Mouse (Mus musculus) cortical plate, adult 2 months (tissue): ENCODE results near the gene Slc13a4.

ENCODE experiments used
- CTCF ChIP-seq: fragments of 200-500 bp; IDR thresholded peaks from 2 replicates; pipeline ENCODE4 v1.5.1; 2011; ENCODE audit warnings: mild to moderate bottlenecking, control low read depth, low read length; ENCODE audit not compliant: insufficient read depth; ENCODE audit errors: extremely low read depth
- POLR2A ChIP-seq: fragments of 200-500 bp; IDR thresholded peaks from 2 replicates; pipeline ENCODE4 v1.6.1; 2011; ENCODE audit warnings: mild to moderate bottlenecking, low read length, control low read depth; ENCODE audit not compliant: insufficient read depth; ENCODE audit errors: extremely low read depth

DNA sequence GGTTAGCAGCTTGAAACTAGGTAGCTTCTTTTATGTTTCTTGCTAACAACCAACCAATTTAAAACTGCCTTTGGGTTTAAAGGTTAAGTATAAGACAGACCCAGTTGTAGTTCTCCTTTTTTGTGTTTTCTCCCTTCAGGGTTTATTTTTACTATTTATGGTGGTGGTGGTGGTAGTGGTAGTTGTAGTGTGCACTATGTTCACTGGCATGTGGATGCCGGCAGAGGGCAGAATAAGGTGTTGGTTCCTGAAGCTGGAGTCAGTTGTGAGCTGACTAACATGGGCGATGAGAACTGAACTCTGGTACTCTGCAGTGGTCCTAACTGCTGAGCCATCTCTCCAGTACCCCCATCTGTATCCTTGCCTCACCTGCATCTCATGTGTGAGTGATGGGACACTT is 49.0 kb downstream of the Slc13a4 start:
- TF ChIP-seq CTCF, result no peak
- no peak for TF ChIP-seq POLR2A
